Mouse (Mus musculus) limb, embryonic 15.5 days (tissue): ENCODE measurements at regions not wholly inside any gene's neighbourhood (a gene's known extent, or its start where the extent isn't known, plus 50 kb on each side); places are given as distances from the start of the nearest gene placed in this dataset.

ENCODE experiments used
- ATAC-seq: fragments of 200-750 bp; cut with Nextera tagmentation; 2 replicates; pipeline ENCODE4 v1.8.0; 2017; ENCODE audit warnings: low read depth, moderate TSS enrichment; ENCODE audit not compliant: insufficient number of reproducible peaks, low FRiP score, low TSS enrichment
- H3K27ac ChIP-seq: fragments of 300-500 bp; sonication (generic); 2 replicates; pipeline ENCODE4 v1.5.1; 2015; ENCODE audit warnings: moderate library complexity, mild to moderate bottlenecking, inconsistent platforms
- H3K27me3 ChIP-seq: fragments of 300-500 bp; sonication (generic); 2 replicates; pipeline ENCODE4 v1.6.1; 2015; ENCODE audit warnings: inconsistent platforms
- H3K36me3 ChIP-seq: fragments of 300-500 bp; sonication (generic); 2 replicates; pipeline ENCODE4 v1.6.1; 2015; ENCODE audit warnings: inconsistent platforms
- H3K4me1 ChIP-seq: fragments of 300-500 bp; sonication (generic); 2 replicates; pipeline ENCODE4 v1.6.1; 2015; ENCODE audit warnings: inconsistent platforms
- H3K4me2 ChIP-seq: fragments of 300-500 bp; sonication (generic); 2 replicates; pipeline ENCODE4 v1.6.1; 2015; ENCODE audit warnings: mild to moderate bottlenecking, inconsistent platforms
- H3K4me3 ChIP-seq: fragments of 300-500 bp; sonication (generic); 2 replicates; pipeline ENCODE4 v1.5.1; 2015; ENCODE audit warnings: mild to moderate bottlenecking, inconsistent platforms
- H3K9ac ChIP-seq: fragments of 300-500 bp; sonication (generic); 2 replicates; pipeline ENCODE4 v1.6.1; 2015; ENCODE audit warnings: inconsistent platforms
- H3K9me3 ChIP-seq: fragments of 300-500 bp; sonication (generic); 2 replicates; pipeline ENCODE4 v1.6.1; 2016; ENCODE audit warnings: inconsistent platforms
- WGBS: fragments of 180-500 bp; shearing (Covaris S2); methylation state at CpG from one replicate; pipeline ENCODE4 v1.1.7; 2015; 5-methylcytosine and 5-hydroxymethylcytosine counted together

DNA sequence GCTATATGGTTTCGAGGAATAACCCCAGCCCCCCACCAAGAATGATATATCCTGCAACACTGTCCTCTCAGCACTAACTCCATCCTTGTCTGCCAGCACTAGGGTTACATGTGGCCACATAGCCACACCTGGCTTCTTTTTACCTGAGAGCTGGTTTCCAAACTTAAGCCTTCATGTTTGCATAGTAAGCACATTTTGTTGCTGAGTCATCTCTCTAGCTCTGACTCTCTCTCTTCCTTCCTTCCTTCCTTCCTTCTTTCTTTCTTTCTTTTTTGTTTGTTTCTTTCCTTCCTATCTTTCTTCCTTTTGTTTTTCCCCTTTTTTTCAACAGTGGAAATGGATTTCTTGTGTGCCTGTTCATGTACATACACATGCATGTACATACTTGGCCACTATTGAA, 157.6 kb upstream of the Sash1 start:
- Histone ChIP-seq H3K4me1 (no peaks in the 10 kb centered on the region), H3K27me3 (no peaks in the 10 kb centered on the region), H3K4me3 (no peak overlapping the region), H3K4me2 (no peak overlapping the region), H3K9me3 (no peaks in the 10 kb centered on the region), H3K9ac (no peak overlapping the region), H3K36me3 (no peaks in the 10 kb centered on the region), H3K27ac (no peak overlapping the region)
- WGBS = 100% methylated on average over 1 of the region's 1 CpGs
- ATAC-seq = no peak

GRCm38 (mm10) chr10:9030486-9030885, 144.6 kb upstream of the Sash1 start:
- no peaks in the 10 kb centered on the region for H3K27me3 ChIP-seq
- WGBS = 79% methylated on average over 6 of the region's 6 CpGs
- H3K9me3 ChIP-seq = no peaks in the 10 kb centered on the region
- H3K9ac ChIP-seq = no peak overlapping the region
- H3K4me2 ChIP-seq = no peak overlapping the region
- no peak overlapping the region for H3K27ac ChIP-seq
- no peak overlapping the region for H3K4me3 ChIP-seq
- H3K36me3 ChIP-seq = no peaks in the 10 kb centered on the region
- no peak for ATAC-seq
- H3K4me1 ChIP-seq = no peaks in the 10 kb centered on the region

- WGBS = 49% methylated on average over 6 of the region's 6 CpGs
- Histone ChIP-seq H3K4me2 (no peak overlapping the region), H3K27me3 (no peaks in the 10 kb centered on the region), H3K9me3 (no peaks in the 10 kb centered on the region), H3K9ac (no peak overlapping the region), H3K27ac (no peak overlapping the region), H3K4me3 (no peak overlapping the region), H3K4me1 (no peaks in the 10 kb centered on the region), H3K36me3 (no peaks in the 10 kb centered on the region)
- no peak for ATAC-seq
Measured at GRCm38 (mm10) chr10:9029506-9029905, 143.6 kb upstream of the Sash1 start.

- Histone ChIP-seq H3K4me3 (no peak overlapping the region), H3K4me2 (no peak overlapping the region), H3K36me3 (no peaks in the 10 kb centered on the region), H3K4me1 (no peaks in the 10 kb centered on the region), H3K27me3 (no peaks in the 10 kb centered on the region), H3K9me3 (no peaks in the 10 kb centered on the region), H3K27ac (no peak overlapping the region), H3K9ac (no peak overlapping the region)
- ATAC-seq = no peak
- WGBS = 67% methylated on average over 12 of the region's 12 CpGs
Measured at GRCm38 (mm10) chr10:9027070-9027807, 141.4 kb upstream of the Sash1 start.

DNA sequence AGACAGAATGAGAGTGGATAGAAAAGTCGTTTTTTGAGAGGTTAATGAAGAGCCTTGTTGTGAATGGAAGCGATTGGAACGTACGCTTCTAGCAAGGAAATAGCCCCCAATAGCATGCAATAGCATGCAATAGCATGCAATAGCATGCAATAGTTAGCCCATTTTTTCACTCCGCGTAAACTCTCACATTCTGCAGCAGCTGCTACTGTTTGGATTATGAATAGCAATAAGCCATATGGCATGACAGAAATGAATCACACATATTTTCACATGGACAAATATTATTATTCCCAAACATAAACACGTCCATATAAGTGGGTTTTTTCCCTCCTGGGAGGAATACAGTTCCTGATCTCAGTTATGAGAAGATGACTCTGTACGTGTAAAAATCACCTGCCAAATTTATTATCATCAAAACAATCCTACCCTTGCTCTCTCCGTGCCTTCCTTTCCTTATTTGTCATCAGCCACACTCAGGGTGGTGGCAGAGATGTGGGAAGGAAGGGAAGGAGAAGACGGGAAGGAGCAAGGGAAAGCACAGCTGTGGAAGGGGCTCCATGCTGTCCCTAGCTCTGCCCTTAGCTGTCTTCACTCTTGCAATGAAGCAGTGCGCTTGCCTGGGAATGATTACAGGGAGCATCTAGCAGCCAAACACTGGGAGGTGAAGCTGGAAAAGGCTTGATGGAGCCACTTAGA, 129.1 kb upstream of the Sash1 start:
- Histone ChIP-seq H3K4me3 (no peak overlapping the region), H3K4me1 (peaks cover 6% of the 10 kb centered on the region), H3K9ac (no peak overlapping the region), H3K9me3 (no peaks in the 10 kb centered on the region), H3K27me3 (no peaks in the 10 kb centered on the region), H3K27ac (no peak overlapping the region), H3K4me2 (no peak overlapping the region), H3K36me3 (no peaks in the 10 kb centered on the region)
- no peak for ATAC-seq
- WGBS = 65% methylated on average over 11 of the region's 11 CpGs

DNA sequence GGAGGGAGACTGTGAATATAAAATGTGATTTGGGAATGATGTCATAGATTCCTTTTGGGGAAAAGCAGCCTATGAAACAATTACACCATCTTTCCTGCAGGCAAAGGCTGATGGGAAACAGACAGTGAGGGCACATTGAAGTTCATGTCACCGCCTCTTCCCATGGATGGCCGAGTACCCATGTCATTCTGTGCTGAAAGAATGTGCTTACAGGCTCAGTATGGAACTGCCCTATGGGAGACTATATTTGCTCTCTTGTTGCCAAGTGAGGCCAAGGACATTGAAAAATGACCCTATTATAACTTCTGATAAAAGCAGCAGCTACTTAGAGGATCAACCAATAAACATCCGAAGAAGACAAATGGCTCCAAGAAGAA, 127.7 kb upstream of the Sash1 start:
- no peak overlapping the region for H3K27ac ChIP-seq
- H3K4me3 ChIP-seq = no peak overlapping the region
- no peak overlapping the region for H3K9ac ChIP-seq
- peaks cover 6% of the 10 kb centered on the region for H3K4me1 ChIP-seq
- no peaks in the 10 kb centered on the region for H3K36me3 ChIP-seq
- WGBS = 69% methylated on average over 3 of the region's 3 CpGs
- ATAC-seq = no peak
- no peaks in the 10 kb centered on the region for H3K27me3 ChIP-seq
- no peaks in the 10 kb centered on the region for H3K9me3 ChIP-seq
- H3K4me2 ChIP-seq = no peak overlapping the region

DNA sequence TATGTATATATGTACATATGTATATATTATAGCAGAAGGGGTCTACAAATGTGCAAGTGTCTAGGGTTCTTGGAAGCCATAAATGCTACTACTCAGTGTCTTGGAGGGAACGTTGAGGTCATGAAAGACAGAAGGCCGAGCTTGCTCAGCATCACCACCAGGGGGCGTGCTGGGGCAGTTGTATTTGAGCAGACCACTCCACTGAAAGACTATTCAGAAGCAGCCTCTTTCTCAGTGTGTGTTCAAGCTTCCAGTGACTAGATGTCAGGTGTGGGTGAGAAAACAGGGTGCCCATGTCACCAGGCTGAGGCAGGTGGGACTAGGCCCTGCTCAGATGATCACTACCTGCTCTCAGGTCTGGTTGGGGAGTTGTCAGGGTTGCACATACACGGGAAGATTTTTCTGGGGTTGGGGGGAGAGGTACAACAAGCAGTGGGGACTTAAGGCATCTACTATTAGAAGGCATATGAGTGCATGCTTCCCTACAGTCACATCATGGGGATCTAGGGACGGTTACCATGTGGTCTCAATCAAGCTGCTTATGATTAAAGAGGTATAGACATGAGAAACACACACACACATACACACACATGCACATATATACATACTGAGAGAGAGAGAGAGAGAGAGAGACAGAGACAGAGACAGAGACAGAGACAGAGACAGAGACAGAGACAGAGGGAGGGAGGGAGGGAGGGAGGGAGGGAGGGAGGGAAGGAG, 127.1 kb upstream of the Sash1 start:
- Histone ChIP-seq H3K9me3 (no peaks in the 10 kb centered on the region), H3K27me3 (no peaks in the 10 kb centered on the region), H3K4me2 (no peak overlapping the region), H3K4me3 (no peak overlapping the region), H3K27ac (no peak overlapping the region), H3K4me1 (peaks cover 6% of the 10 kb centered on the region), H3K9ac (no peak overlapping the region), H3K36me3 (no peaks in the 10 kb centered on the region)
- 32% methylated on average over 5 of the region's 5 CpGs for WGBS
- ATAC-seq = no peak

GRCm38 (mm10) chr10:9011906-9012305, 126.0 kb upstream of the Sash1 start:
- Histone ChIP-seq H3K27ac (no peak overlapping the region), H3K4me2 (no peak overlapping the region), H3K27me3 (no peaks in the 10 kb centered on the region), H3K36me3 (no peaks in the 10 kb centered on the region), H3K4me3 (no peak overlapping the region), H3K9ac (no peak overlapping the region), H3K4me1 (peaks cover 6% of the 10 kb centered on the region), H3K9me3 (no peaks in the 10 kb centered on the region)
- 67% methylated on average over 2 of the region's 2 CpGs for WGBS
- no peak for ATAC-seq

DNA sequence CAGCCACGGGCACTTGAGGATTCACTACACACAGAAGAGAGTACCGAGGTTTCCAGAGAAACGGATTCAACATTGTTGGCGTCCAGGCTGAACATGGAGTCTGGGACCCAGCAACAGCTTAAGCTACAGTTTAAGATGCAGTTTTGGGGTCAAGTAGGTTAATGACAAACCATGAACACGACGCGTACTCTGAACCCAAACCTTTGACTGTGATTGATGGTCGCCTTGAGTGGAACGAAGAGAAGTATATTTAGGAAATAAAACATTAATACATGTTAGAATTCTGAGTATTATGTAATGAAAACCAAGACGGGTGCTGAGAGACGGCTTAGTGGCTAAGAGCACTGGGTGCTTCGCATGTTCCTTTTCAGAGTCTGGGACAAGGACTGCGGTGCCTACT, 124.3 kb upstream of the Sash1 start:
- Histone ChIP-seq H3K36me3 (no peaks in the 10 kb centered on the region), H3K9me3 (no peaks in the 10 kb centered on the region), H3K4me1 (peaks cover 6% of the 10 kb centered on the region), H3K4me3 (no peak overlapping the region), H3K27ac (no peak overlapping the region), H3K9ac (no peak overlapping the region), H3K4me2 (no peak overlapping the region), H3K27me3 (no peaks in the 10 kb centered on the region)
- ATAC-seq = no peak
- 88% methylated on average over 13 of the region's 13 CpGs for WGBS

DNA sequence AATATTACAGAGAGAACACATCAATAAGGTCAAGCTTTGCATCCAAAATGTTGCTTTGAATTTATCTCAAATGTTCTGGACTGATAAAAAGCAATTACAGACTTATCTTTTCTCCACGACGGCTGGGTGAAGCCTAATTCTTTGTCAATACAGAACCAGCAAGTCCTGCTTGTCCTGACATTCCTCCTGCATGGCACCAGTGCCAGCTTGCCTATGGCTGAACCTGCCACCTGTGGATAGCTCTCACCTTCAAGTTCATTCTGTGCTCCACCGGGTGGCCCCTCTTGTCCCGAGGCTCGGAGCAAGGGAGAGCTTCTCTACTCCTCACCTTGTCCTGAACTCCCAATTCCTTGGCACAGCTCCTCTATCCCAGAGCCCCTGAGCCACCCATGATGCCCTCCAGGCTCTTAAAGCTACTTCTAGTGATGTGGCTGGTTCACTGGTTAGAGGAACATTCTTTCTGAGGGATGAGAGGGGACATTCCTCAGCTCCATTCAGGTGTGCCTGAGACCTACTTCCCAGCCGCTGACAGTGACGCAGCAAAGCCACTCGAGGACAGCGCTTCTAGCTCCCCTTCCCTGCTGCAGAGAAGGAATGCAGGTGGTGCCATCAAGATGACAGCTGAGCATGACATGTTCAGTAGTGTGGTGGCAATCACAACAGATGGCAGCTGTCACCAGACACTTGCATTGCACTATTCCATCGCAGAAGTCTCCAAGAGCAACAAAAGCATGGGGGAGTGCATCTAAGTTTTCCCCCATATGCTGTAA, 119.5 kb upstream of the Sash1 start:
- no peaks in the 10 kb centered on the region for H3K36me3 ChIP-seq
- no peaks in the 10 kb centered on the region for H3K27me3 ChIP-seq
- 61% methylated on average over 10 of the region's 10 CpGs for WGBS
- H3K4me1 ChIP-seq = peaks cover 5% of the 10 kb centered on the region; the same call in 1 of the 2 replicates
- no peak overlapping the region for H3K4me3 ChIP-seq
- ATAC-seq = no peak
- H3K9ac ChIP-seq = no peak overlapping the region
- no peak overlapping the region for H3K27ac ChIP-seq
- H3K4me2 ChIP-seq = no peak overlapping the region
- H3K9me3 ChIP-seq = no peaks in the 10 kb centered on the region

GRCm38 (mm10) chr10:9002261-9002660, 116.4 kb upstream of the Sash1 start:
- H3K4me3 ChIP-seq = no peak overlapping the region
- H3K27me3 ChIP-seq = no peaks in the 10 kb centered on the region
- H3K9me3 ChIP-seq = no peaks in the 10 kb centered on the region
- H3K4me2 ChIP-seq = no peak overlapping the region
- no peak overlapping the region for H3K27ac ChIP-seq
- no peak overlapping the region for H3K9ac ChIP-seq
- 41% methylated on average over 5 of the region's 5 CpGs for WGBS
- H3K4me1 ChIP-seq = peaks cover 9% of the 10 kb centered on the region; the same call in 1 of the 2 replicates
- H3K36me3 ChIP-seq = no peaks in the 10 kb centered on the region
- no peak for ATAC-seq
